Mouse (Mus musculus): ENCODE measurements at regions not wholly inside any gene's neighbourhood (a gene's known extent, or its start where the extent isn't known, plus 50 kb on each side); places are given as distances from the start of the nearest gene placed in this dataset.

GRCm38 (mm10) chr7:94116899-94117521 lies 1037.3 kb downstream of the Fam181b start:
- H3K4me2 ChIP-seq (ENCODE audit: low read length) = no peak overlapping the region
- TF ChIP-seq CTCF (IDR thresholded peaks at IDR 0.05; ENCODE audit: low read depth) = no peak
- ATAC-seq (replicated peaks; ENCODE audit: low FRiP score, low read depth) (no peak), DNase-seq (ENCODE audit: low spot score) (no peak)
- H3K36me3 ChIP-seq (ENCODE audit: insufficient read depth, low read length) = no peaks in the 10 kb centered on the region
- no peaks in the 10 kb centered on the region for H3K4me1 ChIP-seq (replicated peaks; ENCODE audit: insufficient read depth, low read length)
- H3K9ac ChIP-seq (ENCODE audit: low read depth, low read length) = no peak overlapping the region
- 86% methylated on average over 4 of the region's 4 CpGs for WGBS
- no peak overlapping the region for H3K27ac ChIP-seq
- no peaks in the 10 kb centered on the region for H3K9me3 ChIP-seq (replicated peaks; ENCODE audit: low read length)
- no peaks in the 10 kb centered on the region for H3K27me3 ChIP-seq (ENCODE audit: insufficient read depth, low read length)
- no peak overlapping the region for H3K4me3 ChIP-seq (replicated peaks; ENCODE audit: low read depth, low read length)

- Histone ChIP-seq H3K36me3 (ENCODE audit: insufficient read depth, low read length) (no peaks in the 10 kb centered on the region), H3K27me3 (ENCODE audit: insufficient read depth, low read length) (no peaks in the 10 kb centered on the region), H3K9ac (ENCODE audit: low read depth, low read length) (no peak overlapping the region), H3K27ac (no peak overlapping the region), H3K4me1 (replicated peaks; ENCODE audit: insufficient read depth, low read length) (no peaks in the 10 kb centered on the region), H3K4me2 (ENCODE audit: low read length) (no peak overlapping the region), H3K4me3 (replicated peaks; ENCODE audit: low read depth, low read length) (no peak overlapping the region), H3K9me3 (replicated peaks; ENCODE audit: low read length) (no peaks in the 10 kb centered on the region)
- TF ChIP-seq CTCF (IDR thresholded peaks at IDR 0.05; ENCODE audit: low read depth) = no peak
- ATAC-seq (replicated peaks; ENCODE audit: low FRiP score, low read depth) = no peak
- 78% methylated on average over 1 of the region's 1 CpGs for WGBS
- DNase-seq (ENCODE audit: low spot score) = no peak
Observed at GRCm38 (mm10) chr7:94123781-94124180, 1044.1 kb downstream of the Fam181b start.

- no peak overlapping the region for H3K4me2 ChIP-seq (ENCODE audit: low read length)
- no peaks in the 10 kb centered on the region for H3K36me3 ChIP-seq (ENCODE audit: insufficient read depth, low read length)
- no peaks in the 10 kb centered on the region for H3K9me3 ChIP-seq (replicated peaks; ENCODE audit: low read length)
- no peaks in the 10 kb centered on the region for H3K4me1 ChIP-seq (replicated peaks; ENCODE audit: insufficient read depth, low read length)
- no peak for TF ChIP-seq CTCF (IDR thresholded peaks at IDR 0.05; ENCODE audit: low read depth)
- no peaks in the 10 kb centered on the region for H3K27me3 ChIP-seq (ENCODE audit: insufficient read depth, low read length)
- no peak overlapping the region for H3K4me3 ChIP-seq (replicated peaks; ENCODE audit: low read depth, low read length)
- H3K9ac ChIP-seq (ENCODE audit: low read depth, low read length) = no peak overlapping the region
- DNase-seq (ENCODE audit: low spot score) = no peak
- no peak for ATAC-seq (replicated peaks; ENCODE audit: low FRiP score, low read depth)
- no peak overlapping the region for H3K27ac ChIP-seq
Observed at GRCm38 (mm10) chr7:94154221-94154620, 1074.6 kb downstream of the Fam181b start.

- Histone ChIP-seq H3K36me3 (ENCODE audit: insufficient read depth, low read length) (no peaks in the 10 kb centered on the region), H3K4me3 (replicated peaks; ENCODE audit: low read depth, low read length) (no peak overlapping the region), H3K4me1 (replicated peaks; ENCODE audit: insufficient read depth, low read length) (no peaks in the 10 kb centered on the region), H3K9ac (ENCODE audit: low read depth, low read length) (no peak overlapping the region), H3K27me3 (ENCODE audit: insufficient read depth, low read length) (no peaks in the 10 kb centered on the region), H3K27ac (no peak overlapping the region), H3K9me3 (replicated peaks; ENCODE audit: low read length) (no peaks in the 10 kb centered on the region), H3K4me2 (ENCODE audit: low read length) (no peak overlapping the region)
- 85% methylated on average over 1 of the region's 1 CpGs for WGBS
- ATAC-seq (replicated peaks; ENCODE audit: low FRiP score, low read depth) (no peak), DNase-seq (ENCODE audit: low spot score) (no peak)
- TF ChIP-seq CTCF (IDR thresholded peaks at IDR 0.05; ENCODE audit: low read depth) = no peak
Observed at GRCm38 (mm10) chr7:94155458-94155857, 1075.8 kb downstream of the Fam181b start.

GRCm38 (mm10) chr7:94180027-94180426 lies 1100.4 kb downstream of the Fam181b start:
- H3K4me1 ChIP-seq (replicated peaks; ENCODE audit: insufficient read depth, low read length) = no peaks in the 10 kb centered on the region
- ATAC-seq (replicated peaks; ENCODE audit: low FRiP score, low read depth) (no peak), DNase-seq (ENCODE audit: low spot score) (no peak)
- H3K36me3 ChIP-seq (ENCODE audit: insufficient read depth, low read length) = no peaks in the 10 kb centered on the region
- no peak overlapping the region for H3K9ac ChIP-seq (ENCODE audit: low read depth, low read length)
- H3K4me3 ChIP-seq (replicated peaks; ENCODE audit: low read depth, low read length) = no peak overlapping the region
- 73% methylated on average over 2 of the region's 2 CpGs for WGBS
- peak; percentile 27; the same call in 1 of the 2 replicates for TF ChIP-seq CTCF (IDR thresholded peaks at IDR 0.05; ENCODE audit: low read depth)
- H3K9me3 ChIP-seq (replicated peaks; ENCODE audit: low read length) = no peaks in the 10 kb centered on the region
- H3K27me3 ChIP-seq (ENCODE audit: insufficient read depth, low read length) = no peaks in the 10 kb centered on the region
- no peak overlapping the region for H3K27ac ChIP-seq
- no peak overlapping the region for H3K4me2 ChIP-seq (ENCODE audit: low read length)

- no peaks in the 10 kb centered on the region for H3K36me3 ChIP-seq (ENCODE audit: insufficient read depth, low read length)
- H3K4me3 ChIP-seq (replicated peaks; ENCODE audit: low read depth, low read length) = no peak overlapping the region
- no peaks in the 10 kb centered on the region for H3K4me1 ChIP-seq (replicated peaks; ENCODE audit: insufficient read depth, low read length)
- no peak overlapping the region for H3K4me2 ChIP-seq (ENCODE audit: low read length)
- H3K9me3 ChIP-seq (replicated peaks; ENCODE audit: low read length) = no peaks in the 10 kb centered on the region
- ATAC-seq (replicated peaks; ENCODE audit: low FRiP score, low read depth) (no peak), DNase-seq (ENCODE audit: low spot score) (no peak)
- no peak for TF ChIP-seq CTCF (IDR thresholded peaks at IDR 0.05; ENCODE audit: low read depth)
- no peak overlapping the region for H3K27ac ChIP-seq
- 93% methylated on average over 1 of the region's 1 CpGs for WGBS
- no peak overlapping the region for H3K9ac ChIP-seq (ENCODE audit: low read depth, low read length)
- no peaks in the 10 kb centered on the region for H3K27me3 ChIP-seq (ENCODE audit: insufficient read depth, low read length)
Observed at GRCm38 (mm10) chr7:94212341-94212740, 1132.7 kb downstream of the Fam181b start.

GRCm38 (mm10) chr7:94227482-94227881 lies 1147.8 kb downstream of the Fam181b start:
- Histone ChIP-seq H3K9ac (ENCODE audit: low read depth, low read length) (no peak overlapping the region), H3K27ac (no peak overlapping the region), H3K4me3 (replicated peaks; ENCODE audit: low read depth, low read length) (no peak overlapping the region), H3K4me2 (ENCODE audit: low read length) (no peak overlapping the region), H3K36me3 (ENCODE audit: insufficient read depth, low read length) (no peaks in the 10 kb centered on the region), H3K4me1 (replicated peaks; ENCODE audit: insufficient read depth, low read length) (no peaks in the 10 kb centered on the region), H3K27me3 (ENCODE audit: insufficient read depth, low read length) (no peaks in the 10 kb centered on the region), H3K9me3 (replicated peaks; ENCODE audit: low read length) (no peaks in the 10 kb centered on the region; the same call in 1 of the 2 replicates)
- DNase-seq (ENCODE audit: low spot score) (no peak), ATAC-seq (replicated peaks; ENCODE audit: low FRiP score, low read depth) (no peak)
- no peak for TF ChIP-seq CTCF (IDR thresholded peaks at IDR 0.05; ENCODE audit: low read depth)
- WGBS = 17% methylated on average over 1 of the region's 1 CpGs

All from kidney, postnatal 0 days (tissue).